Mouse (Mus musculus): Measurements from ENCODE around the gene Fkbp2.

GRCm38 (mm10) chr19:6970460-6971085 lies 9.7 kb downstream of the Fkbp2 start:
- TF ChIP-seq EP300 (IDR thresholded peaks at IDR 0.05; ENCODE audit: low read depth) (no peak), CTCF (IDR thresholded peaks at IDR 0.05; ENCODE audit: low read depth) (no peak)

Data from heart, postnatal 0 days (tissue).